Mouse (Mus musculus) frontal cortex, adult (tissue): Measurements from ENCODE around the gene Mysm1.

Experiments
- ATAC-seq: cut with Nextera tagmentation; 2 replicates; pipeline ENCODE4 v1.9.2; 2017; ENCODE audit warnings: mild to moderate bottlenecking, moderate library complexity, mixed read lengths; ENCODE audit not compliant: low TSS enrichment

Gene Mysm1

GRCm38 (mm10) chr4:94978590-94979499, at the start of gene Mysm1:
Mysm1 (minus strand) TSS chr4:94979100.
- ATAC-seq: peak; percentile 99

GRCm38 (mm10) chr4:95025847-95026600, 47.1 kb upstream of the Mysm1 start:
- no peak for ATAC-seq

GRCm38 (mm10) chr4:95023350-95023953, 44.6 kb upstream of the Mysm1 start:
- no peak for ATAC-seq

GRCm38 (mm10) chr4:95021649-95022637, 43.0 kb upstream of the Mysm1 start:
- ATAC-seq: peak; percentile 80

GRCm38 (mm10) chr4:95020201-95020600, 41.3 kb upstream of the Mysm1 start:
- ATAC-seq: no peak

- ATAC-seq: no peak
Measured at GRCm38 (mm10) chr4:95018221-95018620, 39.3 kb upstream of the Mysm1 start.

- ATAC-seq: no peak
Measured at GRCm38 (mm10) chr4:95012706-95013105, 33.8 kb upstream of the Mysm1 start.

- no peak for ATAC-seq
Measured at GRCm38 (mm10) chr4:95012256-95012655, 33.4 kb upstream of the Mysm1 start.

- peak; percentile 89 for ATAC-seq
Measured at GRCm38 (mm10) chr4:95008175-95009057, 29.5 kb upstream of the Mysm1 start.

- no peak for ATAC-seq
Measured at GRCm38 (mm10) chr4:95007759-95008158, 28.9 kb upstream of the Mysm1 start.

GRCm38 (mm10) chr4:95005251-95005830, 26.4 kb upstream of the Mysm1 start:
- no peak for ATAC-seq

GRCm38 (mm10) chr4:95001043-95001775, 22.3 kb upstream of the Mysm1 start:
- ATAC-seq: peak; percentile 90

GRCm38 (mm10) chr4:95000147-95000546, 21.2 kb upstream of the Mysm1 start:
- no peak for ATAC-seq

GRCm38 (mm10) chr4:94999249-94999648, 20.3 kb upstream of the Mysm1 start:
- peak; percentile 89 for ATAC-seq

GRCm38 (mm10) chr4:94995862-94996261, 17.0 kb upstream of the Mysm1 start:
- ATAC-seq: peak; percentile 85

GRCm38 (mm10) chr4:94990204-94990603, 11.3 kb upstream of the Mysm1 start:
- no peak for ATAC-seq

GRCm38 (mm10) chr4:94987725-94988124, 8.8 kb upstream of the Mysm1 start:
- ATAC-seq: no peak

- peak; percentile 17; the same call in 1 of the 2 replicates for ATAC-seq
Measured at GRCm38 (mm10) chr4:94979500-94979915, 608 bp upstream of the Mysm1 start.

GRCm38 (mm10) chr4:94973321-94973720, 5.6 kb downstream of the Mysm1 start:
- peak; percentile 88 for ATAC-seq
